Mouse (Mus musculus): ENCODE data around the gene Asb7.

Gene Asb7

GRCm38 (mm10) chr7:66653596-66653995, 35.8 kb downstream of the Asb7 start:
- no peak for DNase-seq

DNA sequence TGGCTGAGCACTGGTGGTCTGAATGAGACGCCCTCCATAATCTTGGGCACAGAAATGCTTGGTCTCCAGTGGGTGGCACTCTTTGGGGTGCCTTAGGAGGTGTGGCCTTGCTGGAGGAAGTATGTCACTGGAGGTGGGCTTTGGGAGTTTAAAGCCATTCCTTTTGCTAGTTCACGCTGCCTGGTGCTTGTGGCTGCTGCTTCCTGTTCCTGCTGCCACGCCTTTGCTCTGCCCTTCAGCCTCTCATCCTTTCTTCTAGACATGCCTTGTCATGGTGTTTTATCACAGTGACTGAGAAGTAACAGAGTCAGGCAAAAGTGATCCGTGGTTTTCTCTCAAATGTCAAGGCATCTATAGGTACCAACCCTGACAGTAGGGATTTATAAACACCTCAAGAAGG, 37.2 kb downstream of the Asb7 start:
- DNase-seq: no peak

- no peak for DNase-seq
Observed at GRCm38 (mm10) chr7:66650883-66651282, 38.5 kb downstream of the Asb7 start.

DNA sequence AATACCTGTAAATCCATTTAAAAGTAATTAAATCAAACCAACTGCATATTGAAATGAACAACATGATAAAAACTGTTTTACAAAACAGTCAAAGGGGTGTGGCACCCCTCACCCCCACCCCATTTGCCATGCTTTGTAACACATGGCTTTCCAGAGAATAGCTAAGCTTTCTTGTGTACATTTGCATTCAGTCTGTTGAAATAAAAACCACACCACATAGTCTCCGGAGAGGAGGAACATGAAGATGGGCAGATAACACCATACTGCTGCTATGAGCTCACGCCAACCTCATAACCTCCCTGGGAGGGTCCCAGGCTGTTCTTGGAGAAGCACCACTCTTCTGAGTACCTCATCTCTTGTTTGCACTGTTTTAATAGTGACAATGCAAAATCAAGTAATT, 40.2 kb downstream of the Asb7 start:
- no peak for DNase-seq

DNA sequence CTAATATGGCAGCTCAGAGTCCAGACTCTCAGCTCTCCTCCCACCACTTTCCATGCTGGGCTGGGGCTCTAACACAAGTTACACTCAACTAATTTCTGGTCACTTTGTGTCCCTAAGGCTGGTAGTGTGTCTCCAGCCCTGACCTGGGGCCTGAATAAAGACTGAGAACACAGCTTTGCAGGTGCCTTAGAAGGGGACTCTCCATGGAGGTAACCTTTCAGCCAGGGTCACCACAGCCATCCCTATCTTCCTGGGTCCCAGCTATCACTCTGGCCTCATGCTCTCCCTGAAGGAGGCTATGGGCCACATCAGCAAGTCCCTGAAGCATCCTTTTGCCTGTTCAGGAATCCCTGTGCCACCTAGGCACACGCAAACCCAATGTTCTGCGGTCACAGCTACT, 43.7 kb downstream of the Asb7 start:
- no peak for DNase-seq

DNA sequence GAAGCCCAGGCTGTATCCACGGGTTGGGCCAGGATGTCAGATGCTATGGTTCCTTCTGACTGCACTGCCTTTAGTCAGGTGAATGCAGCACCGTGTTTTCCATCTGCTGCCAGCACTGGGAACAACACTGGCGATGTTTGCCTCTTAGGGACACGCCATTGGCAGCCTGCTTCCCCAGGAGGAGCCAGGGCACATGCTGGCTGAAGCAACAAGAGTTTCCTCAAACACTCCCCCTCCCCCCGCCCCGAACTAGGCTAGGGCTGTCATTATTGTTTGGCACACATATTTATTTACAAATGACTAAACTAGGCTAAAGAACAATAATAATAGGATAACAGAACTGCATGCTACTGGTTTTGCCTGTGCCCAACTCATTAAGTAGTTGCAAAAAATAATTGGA, 56.0 kb downstream of the Asb7 start:
- no peak for DNase-seq

GRCm38 (mm10) chr7:66630154-66630800, 59.1 kb downstream of the Asb7 start:
- no peak for DNase-seq

DNA sequence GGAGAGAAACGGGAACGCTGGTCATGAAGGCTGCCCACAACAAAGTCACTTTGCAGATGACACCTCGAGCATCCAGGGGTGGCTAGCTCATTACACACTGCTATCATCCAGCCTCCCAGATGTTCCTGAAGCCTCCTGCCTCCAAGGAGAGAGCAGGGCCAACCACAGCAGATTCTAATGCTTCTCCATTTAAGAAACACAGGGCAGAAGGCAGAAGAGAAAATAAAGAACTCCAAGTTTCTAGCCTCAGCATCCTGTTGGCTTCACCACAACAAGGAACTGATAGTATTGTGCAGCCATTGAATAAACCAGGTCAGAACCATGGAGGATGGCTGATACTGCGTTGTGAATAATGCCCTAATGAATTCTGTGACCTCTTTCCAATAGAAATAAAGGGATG, 60.0 kb downstream of the Asb7 start:
- no peak for DNase-seq

GRCm38 (mm10) chr7:66623436-66623835, 66.0 kb downstream of the Asb7 start:
- no peak for DNase-seq

DNA sequence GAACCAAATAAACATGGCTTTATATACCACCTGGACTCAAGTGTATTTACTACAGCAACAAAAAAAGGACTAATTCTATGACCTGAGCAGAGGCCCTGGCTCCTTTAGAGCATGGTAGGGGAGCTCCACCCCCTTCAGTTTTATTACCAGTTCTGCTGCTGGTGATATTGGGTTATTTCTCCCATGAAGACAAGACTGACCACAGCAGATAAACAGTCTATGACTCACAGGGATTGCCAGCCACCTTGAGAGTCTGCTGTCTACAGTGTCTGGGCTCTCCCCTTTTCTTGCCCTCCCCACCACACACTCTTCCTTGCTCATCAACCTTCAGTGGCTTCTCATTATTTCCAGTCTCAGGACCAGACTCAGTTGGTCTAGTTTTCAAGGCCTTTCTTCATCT, 87.5 kb downstream of the Asb7 start:
- no peak for DNase-seq

DNA sequence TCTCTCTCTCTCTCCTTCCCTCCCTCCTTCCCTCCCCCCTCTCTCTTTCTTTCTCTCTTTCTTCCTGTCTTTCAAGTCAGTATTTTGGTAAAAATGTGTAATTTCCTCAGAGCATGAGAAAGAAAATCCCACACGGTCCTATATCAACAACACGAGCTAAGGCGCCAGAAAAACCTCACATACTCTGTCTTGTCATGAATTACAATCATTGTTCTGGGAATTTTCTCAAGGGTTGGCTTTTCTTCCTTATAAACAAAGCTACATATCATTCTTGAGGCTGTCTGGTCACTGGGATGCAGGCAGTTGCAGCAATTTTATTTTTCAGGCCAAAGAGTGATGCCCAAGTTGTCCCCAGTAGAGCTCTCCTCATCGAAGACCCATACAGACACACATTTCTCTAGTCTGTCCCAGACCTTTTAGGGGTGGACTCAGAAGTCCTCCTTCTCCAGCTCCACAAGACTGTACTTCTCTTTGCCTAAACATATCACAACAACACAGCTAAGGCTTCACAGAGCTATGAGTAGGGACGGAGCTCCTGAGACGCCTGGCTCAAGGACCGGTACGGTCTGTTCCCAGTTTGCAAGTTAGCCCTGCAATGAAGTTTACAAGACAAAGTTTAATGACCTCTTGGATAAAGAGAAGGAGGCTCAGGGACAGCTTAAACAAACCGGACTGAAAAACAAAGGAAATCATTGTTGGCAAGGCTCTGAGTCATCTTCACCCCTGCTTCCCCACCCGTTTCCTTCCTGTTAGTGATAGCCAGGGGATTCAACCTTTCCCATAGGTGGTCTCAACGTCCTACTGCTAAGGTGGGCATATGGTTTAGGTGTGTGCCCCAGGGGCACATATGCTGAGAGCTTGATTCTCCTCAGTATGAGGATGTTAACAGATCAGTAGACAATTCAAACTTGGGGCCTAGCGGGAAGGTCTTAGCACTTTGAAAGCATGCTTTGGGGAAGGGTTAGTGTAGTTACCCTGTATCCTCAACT, 88.5 kb downstream of the Asb7 start:
- DNase-seq: no peak

GRCm38 (mm10) chr7:66600126-66600525, 89.3 kb downstream of the Asb7 start:
- no peak for DNase-seq

- no peak for DNase-seq
Observed at GRCm38 (mm10) chr7:66597900-66598299, 91.5 kb downstream of the Asb7 start.
